Mouse (Mus musculus) CH12.LX (cell line): ENCODE measurements at regions not wholly inside any gene's neighbourhood (a gene's known extent, or its start where the extent isn't known, plus 50 kb on each side); places are given as distances from the start of the nearest gene placed in this dataset.

Source experiments
- DNase-seq: peaks from one replicate; pipeline ENCODE4 v3.0.0-alpha.2; 2013; ENCODE audit errors: extremely low read depth
- H3K27ac ChIP-seq: 2 replicates; pipeline ENCODE4 v1.5.1; 2012; ENCODE audit warnings: low read depth, mild to moderate bottlenecking, control low read depth, moderate library complexity; ENCODE audit not compliant: insufficient read depth
- H3K27me3 ChIP-seq: replicated peaks from 2 replicates; pipeline ENCODE3; 2012; ENCODE audit warnings: inconsistent platforms
- H3K36me3 ChIP-seq, 2 experiments: replicated peaks in 1 of 2; 2 replicates each; pipeline versions ENCODE3 to v1.6.1; 2012; ENCODE audit warnings: inconsistent platforms in 1 of 2, low read length in 1 of 2, mild to moderate bottlenecking in 1 of 2, mixed read lengths in 1 of 2, moderate library complexity in 1 of 2; ENCODE audit not compliant: control insufficient read depth in 1 of 2, insufficient read depth in 1 of 2
- H3K4me1 ChIP-seq, 2 experiments: 2 replicates each; pipeline ENCODE4 v1.6.1; 2012; ENCODE audit warnings: inconsistent platforms in 1 of 2, moderate library complexity in 1 of 2; ENCODE audit not compliant: insufficient read depth in 2 of 2, control insufficient read depth in 1 of 2
- H3K4me2 ChIP-seq: 2 replicates; pipeline ENCODE4 v1.6.1; 2012; ENCODE audit warnings: low read depth, mild to moderate bottlenecking, control low read depth; ENCODE audit not compliant: poor library complexity, insufficient read depth, severe bottlenecking
- H3K4me3 ChIP-seq, 3 experiments: fragments of 150-350 bp in 1 of 3; sonication (generic) in 1 of 3; replicated peaks in 1 of 3; 2 replicates each; pipeline versions ENCODE3 to v1.5.1; 2011 to 2012; ENCODE audit warnings: low read depth in 2 of 3, low read length in 2 of 3, mild to moderate bottlenecking in 2 of 3, moderate library complexity in 2 of 3, control low read depth in 1 of 3, improper control_type of control experiment in 1 of 3, inconsistent platforms in 1 of 3, mixed read lengths in 1 of 3; ENCODE audit not compliant: poor library complexity in 1 of 3
- H3K79me2 ChIP-seq: replicated peaks from 2 replicates; pipeline ENCODE4 v1.6.1; 2012; ENCODE audit warnings: mild to moderate bottlenecking, moderate library complexity; ENCODE audit not compliant: control insufficient read depth, poor library complexity, insufficient read depth, severe bottlenecking; ENCODE audit errors: extremely low read depth
- H3K9ac ChIP-seq: 2 replicates; pipeline ENCODE4 v1.6.1; 2012; ENCODE audit warnings: low read depth, mild to moderate bottlenecking, control low read depth, moderate library complexity; ENCODE audit not compliant: insufficient read depth
- H3K9me3 ChIP-seq: replicated peaks from 2 replicates; pipeline ENCODE3; 2012; ENCODE audit warnings: low read length, inconsistent platforms, mixed read lengths
- CHD1 ChIP-seq: IDR thresholded peaks from 2 replicates; pipeline ENCODE4 v1.6.1; 2012; ENCODE audit warnings: low read depth, low read length, improper control_type of control experiment, inconsistent platforms
- CTCF ChIP-seq, 2 experiments: IDR thresholded peaks in 1 of 2; conservative IDR thresholded peaks in 1 of 2; 2 replicates each; pipeline ENCODE4 v1.5.1; 2011 to 2012; ENCODE audit warnings: low read depth in 2 of 2, low read length in 2 of 2, improper control_type of control experiment in 1 of 2, inconsistent platforms in 1 of 2, mild to moderate bottlenecking in 1 of 2, moderate library complexity in 1 of 2
- JUN ChIP-seq: IDR thresholded peaks from 2 replicates; pipeline ENCODE4 v1.6.1; 2011; ENCODE audit warnings: low read depth, mild to moderate bottlenecking, low read length, improper control_type of control experiment, moderate library complexity; ENCODE audit not compliant: insufficient read depth
- MAFK ChIP-seq: IDR thresholded peaks from 2 replicates; pipeline ENCODE4 v1.6.1; 2011; ENCODE audit warnings: low read length, improper control_type of control experiment; ENCODE audit not compliant: insufficient replicate concordance
- MAZ ChIP-seq: IDR thresholded peaks from 2 replicates; pipeline ENCODE4 v1.6.1; 2012; ENCODE audit warnings: low read depth, mild to moderate bottlenecking, inconsistent platforms, low read length, improper control_type of control experiment, moderate library complexity
- RAD21 ChIP-seq: IDR thresholded peaks from 2 replicates; pipeline ENCODE4 v1.6.1; 2011; ENCODE audit warnings: low read depth, mild to moderate bottlenecking, low read length, improper control_type of control experiment, moderate library complexity
- SIN3A ChIP-seq: IDR thresholded peaks from 2 replicates; pipeline ENCODE4 v1.6.1; 2012; ENCODE audit warnings: low read length, improper control_type of control experiment, inconsistent platforms
- SMC3 ChIP-seq: IDR thresholded peaks from 2 replicates; pipeline ENCODE4 v1.6.1; 2011; ENCODE audit warnings: low read depth, low read length, improper control_type of control experiment
- TBP ChIP-seq: conservative IDR thresholded peaks from 2 replicates; pipeline ENCODE4 v1.6.1; 2011; ENCODE audit warnings: low read depth, low read length, improper control_type of control experiment
- USF1 ChIP-seq: IDR thresholded peaks from 2 replicates; pipeline ENCODE4 v1.6.1; 2014; ENCODE audit warnings: low read depth, mild to moderate bottlenecking, inconsistent platforms, low read length, improper control_type of control experiment
- USF2 ChIP-seq: conservative IDR thresholded peaks from 2 replicates; pipeline ENCODE4 v1.6.1; 2011; ENCODE audit warnings: low read depth, low read length, improper control_type of control experiment
- ZC3H11A ChIP-seq: IDR thresholded peaks from 2 replicates; pipeline ENCODE4 v1.6.1; 2012; ENCODE audit warnings: low read depth, mild to moderate bottlenecking, inconsistent platforms, low read length, improper control_type of control experiment
- ZMIZ1 ChIP-seq: IDR thresholded peaks from 2 replicates; pipeline ENCODE4 v1.6.1; 2012; ENCODE audit warnings: low read depth, mild to moderate bottlenecking, inconsistent platforms, low read length, improper control_type of control experiment
- ZNF384 ChIP-seq: IDR thresholded peaks from 2 replicates; pipeline ENCODE4 v1.6.1; 2012; ENCODE audit warnings: low read depth, low read length, improper control_type of control experiment, inconsistent platforms
- dilution Hi-C: fragments of 300-500 bp; cut with MboI; formaldehyde crosslinking; loops from 2 replicates; pipeline ENCODE4 v1.14.3; 2020; ENCODE audit warnings: low sequenced_read_pairs; ENCODE audit not compliant: extremely low pct_unique_long_range_greater_than_20kb, extremely low pct_ligation_motif_present
- in situ Hi-C: fragments of 300-500 bp; cut with MboI; formaldehyde crosslinking; loops from 3 replicates; pipeline ENCODE4 v1.14.3; 2019; ENCODE audit warnings: low sequenced_read_pairs, low pct_ligation_motif_present, low pct_unique_long_range_greater_than_20kb, mixed read lengths

- in situ Hi-C loops: no loop called here
Observed at GRCm38 (mm10) chr17:4636796-4637353, 357.3 kb upstream of the Arid1b start.

GRCm38 (mm10) chr17:4639531-4639930 lies 354.6 kb upstream of the Arid1b start:
- Histone ChIP-seq H3K4me1 (no peaks in the 10 kb centered on the region; a peak in 1 of 4 replicates), H3K9me3 (no peaks in the 10 kb centered on the region), H3K4me2 (no peak overlapping the region), H3K27me3 (no peaks in the 10 kb centered on the region), H3K36me3 (no peaks in the 10 kb centered on the region), H3K27ac (no peak overlapping the region), H3K9ac (no peak overlapping the region), H3K4me3 (no peak overlapping the region)
- dilution Hi-C loops (no loop called here), in situ Hi-C loops (no loop called here)
- TF ChIP-seq ZC3H11A: no peak
- TF ChIP-seq RAD21: no peak
- no peak for TF ChIP-seq USF2
- no peak for TF ChIP-seq CHD1
- TF ChIP-seq USF1: no peak
- no peak for TF ChIP-seq ZMIZ1
- no peak for TF ChIP-seq MAFK
- no peak for TF ChIP-seq MAZ
- TF ChIP-seq, all 38 proteins: peak for 0
- no peaks in the 10 kb centered on the region for H3K79me2 ChIP-seq
- DNase-seq: no peak

More at GRCm38 (mm10) chr17:4636796-4637353, 357.3 kb upstream of the Arid1b start:
- H3K4me2 ChIP-seq: no peak overlapping the region
- H3K27ac ChIP-seq: no peak overlapping the region
- no peaks in the 10 kb centered on the region for H3K36me3 ChIP-seq
- no peak overlapping the region for H3K4me3 ChIP-seq
- H3K9me3 ChIP-seq: no peaks in the 10 kb centered on the region
- H3K27me3 ChIP-seq: no peaks in the 10 kb centered on the region
- H3K4me1 ChIP-seq: peaks cover 0 to 10% of the 10 kb centered on the region in 2 experiments; a peak in 2 of 4 replicates
- no peaks in the 10 kb centered on the region for H3K79me2 ChIP-seq
- dilution Hi-C loops: no loop called here
- TF ChIP-seq TBP (no peak), SMC3 (no peak), ZNF384 (no peak), SIN3A (no peak), MAFK (no peak), JUN (no peak), CTCF (conservative IDR thresholded peaks at IDR 0.05 in 1 of 2, IDR thresholded peaks at IDR 0.05 in 1 of 2; ENCODE audit: low read depth in 2 of 2, low read length in 2 of 2) (no peak)
- no peak overlapping the region for H3K9ac ChIP-seq
- DNase-seq: no peak
